Mouse (Mus musculus): ENCODE measurements at regions not wholly inside any gene's neighbourhood (a gene's known extent, or its start where the extent isn't known, plus 50 kb on each side); places are given as distances from the start of the nearest gene placed in this dataset.

GRCm38 (mm10) chr13:54285968-54286367 lies 85.2 kb upstream of the Cplx2 start:
- WGBS (ENCODE audit: insufficient replicate concordance): 82% methylated on average over 10 of the region's 10 CpGs
- Histone ChIP-seq H3K4me3 (ENCODE audit: low read depth, low read length) (no peak overlapping the region), H3K27ac (ENCODE audit: low read depth) (no peak overlapping the region), H3K4me2 (ENCODE audit: low read depth, low read length) (no peak overlapping the region), H3K36me3 (replicated peaks; ENCODE audit: insufficient read depth, low read length) (no peaks in the 10 kb centered on the region), H3K9me3 (ENCODE audit: low read length) (no peaks in the 10 kb centered on the region), H3K9ac (replicated peaks) (no peak overlapping the region), H3K27me3 (ENCODE audit: insufficient read depth, low read length) (0 out of 2 replicates have a peak, but pooled peaks cover 6% of the 10 kb centered on the region), H3K4me1 (ENCODE audit: insufficient read depth) (peaks cover 4% of the 10 kb centered on the region; the same call in 1 of the 2 replicates)
- TF ChIP-seq CTCF (IDR thresholded peaks at IDR 0.05; ENCODE audit: low read depth) (no peak), EP300 (IDR thresholded peaks at IDR 0.05; ENCODE audit: low read depth) (no peak)
- ATAC-seq (no peak), DNase-seq (no peak)

- no peak for TF ChIP-seq CTCF (IDR thresholded peaks at IDR 0.05; ENCODE audit: low read depth)
- no peak for TF ChIP-seq EP300 (IDR thresholded peaks at IDR 0.05; ENCODE audit: low read depth)
Observed at GRCm38 (mm10) chr13:54286616-54287015, 84.5 kb upstream of the Cplx2 start.

GRCm38 (mm10) chr13:54290066-54290465 lies 81.1 kb upstream of the Cplx2 start:
- DNase-seq (no peak), ATAC-seq (no peak)
- no peaks in the 10 kb centered on the region for H3K9me3 ChIP-seq (ENCODE audit: low read length)
- no peaks in the 10 kb centered on the region; the same call in 1 of the 2 replicates for H3K27me3 ChIP-seq (ENCODE audit: insufficient read depth, low read length)
- H3K4me1 ChIP-seq (ENCODE audit: insufficient read depth): no peaks in the 10 kb centered on the region
- H3K4me2 ChIP-seq (ENCODE audit: low read depth, low read length): no peak overlapping the region
- WGBS (ENCODE audit: insufficient replicate concordance): 80% methylated on average over 9 of the region's 9 CpGs
- H3K36me3 ChIP-seq (replicated peaks; ENCODE audit: insufficient read depth, low read length): no peaks in the 10 kb centered on the region
- H3K27ac ChIP-seq (ENCODE audit: low read depth): no peak overlapping the region
- no peak for TF ChIP-seq CTCF (IDR thresholded peaks at IDR 0.05; ENCODE audit: low read depth)
- no peak for TF ChIP-seq EP300 (IDR thresholded peaks at IDR 0.05; ENCODE audit: low read depth)
- no peak overlapping the region for H3K4me3 ChIP-seq (ENCODE audit: low read depth, low read length)
- no peak overlapping the region for H3K9ac ChIP-seq (replicated peaks)

More at GRCm38 (mm10) chr13:54286616-54287015, 84.5 kb upstream of the Cplx2 start:
- no peaks in the 10 kb centered on the region for H3K9me3 ChIP-seq (ENCODE audit: low read length)
- 0 out of 2 replicates have a peak, but pooled peaks cover 3% of the 10 kb centered on the region for H3K27me3 ChIP-seq (ENCODE audit: insufficient read depth, low read length)
- no peaks in the 10 kb centered on the region for H3K36me3 ChIP-seq (replicated peaks; ENCODE audit: insufficient read depth, low read length)
- no peak overlapping the region for H3K4me2 ChIP-seq (ENCODE audit: low read depth, low read length)
- no peak for DNase-seq
- ATAC-seq: no peak
- 81% methylated on average over 11 of the region's 11 CpGs for WGBS (ENCODE audit: insufficient replicate concordance)
- no peak overlapping the region for H3K4me3 ChIP-seq (ENCODE audit: low read depth, low read length)
- no peak overlapping the region for H3K27ac ChIP-seq (ENCODE audit: low read depth)
- no peak overlapping the region for H3K9ac ChIP-seq (replicated peaks)
- H3K4me1 ChIP-seq (ENCODE audit: insufficient read depth): peaks cover 4% of the 10 kb centered on the region; the same call in 1 of the 2 replicates

GRCm38 (mm10) chr13:54292394-54292793 lies 78.8 kb upstream of the Cplx2 start:
- TF ChIP-seq EP300 (IDR thresholded peaks at IDR 0.05; ENCODE audit: low read depth): no peak
- TF ChIP-seq CTCF (IDR thresholded peaks at IDR 0.05; ENCODE audit: low read depth): no peak
- Histone ChIP-seq H3K4me2 (ENCODE audit: low read depth, low read length) (no peak overlapping the region), H3K9ac (replicated peaks) (no peak overlapping the region), H3K4me1 (ENCODE audit: insufficient read depth) (no peaks in the 10 kb centered on the region), H3K27ac (ENCODE audit: low read depth) (no peak overlapping the region), H3K36me3 (replicated peaks; ENCODE audit: insufficient read depth, low read length) (no peaks in the 10 kb centered on the region), H3K9me3 (ENCODE audit: low read length) (no peaks in the 10 kb centered on the region), H3K4me3 (ENCODE audit: low read depth, low read length) (no peak overlapping the region), H3K27me3 (ENCODE audit: insufficient read depth, low read length) (no peaks in the 10 kb centered on the region; the same call in 1 of the 2 replicates)
- DNase-seq (no peak), ATAC-seq (no peak)
- 71% methylated on average over 6 of the region's 6 CpGs for WGBS (ENCODE audit: insufficient replicate concordance)

GRCm38 (mm10) chr13:54293006-54293405 lies 78.1 kb upstream of the Cplx2 start:
- no peak overlapping the region for H3K4me3 ChIP-seq (ENCODE audit: low read depth, low read length)
- 59% methylated on average over 3 of the region's 3 CpGs for WGBS (ENCODE audit: insufficient replicate concordance)
- H3K4me2 ChIP-seq (ENCODE audit: low read depth, low read length): no peak overlapping the region
- no peak overlapping the region for H3K27ac ChIP-seq (ENCODE audit: low read depth)
- no peaks in the 10 kb centered on the region for H3K4me1 ChIP-seq (ENCODE audit: insufficient read depth)
- H3K9ac ChIP-seq (replicated peaks): no peak overlapping the region
- H3K9me3 ChIP-seq (ENCODE audit: low read length): no peaks in the 10 kb centered on the region
- DNase-seq: no peak
- ATAC-seq: no peak
- no peaks in the 10 kb centered on the region; the same call in 1 of the 2 replicates for H3K27me3 ChIP-seq (ENCODE audit: insufficient read depth, low read length)
- H3K36me3 ChIP-seq (replicated peaks; ENCODE audit: insufficient read depth, low read length): no peaks in the 10 kb centered on the region
- TF ChIP-seq EP300 (IDR thresholded peaks at IDR 0.05; ENCODE audit: low read depth): no peak
- no peak for TF ChIP-seq CTCF (IDR thresholded peaks at IDR 0.05; ENCODE audit: low read depth)

GRCm38 (mm10) chr13:54295475-54296259 lies 75.5 kb upstream of the Cplx2 start:
- DNase-seq: no peak
- TF ChIP-seq CTCF (IDR thresholded peaks at IDR 0.05; ENCODE audit: low read depth): no peak
- TF ChIP-seq EP300 (IDR thresholded peaks at IDR 0.05; ENCODE audit: low read depth): no peak
- Histone ChIP-seq H3K27me3 (ENCODE audit: insufficient read depth, low read length) (no peaks in the 10 kb centered on the region; the same call in 1 of the 2 replicates), H3K9me3 (ENCODE audit: low read length) (no peaks in the 10 kb centered on the region), H3K27ac (ENCODE audit: low read depth) (no peak overlapping the region), H3K4me2 (ENCODE audit: low read depth, low read length) (no peak overlapping the region), H3K4me3 (ENCODE audit: low read depth, low read length) (no peak overlapping the region), H3K36me3 (replicated peaks; ENCODE audit: insufficient read depth, low read length) (no peaks in the 10 kb centered on the region), H3K4me1 (ENCODE audit: insufficient read depth) (no peaks in the 10 kb centered on the region), H3K9ac (replicated peaks) (no peak overlapping the region)
- ATAC-seq: no peak
- WGBS (ENCODE audit: insufficient replicate concordance): 58% methylated on average over 5 of the region's 5 CpGs
